ENCODE assay signal across 8 mouse cellular contexts in genomic region chr4:82508281-82508687, GRCm38 (mm10).
A peak's percentile ranks its signal among the peaks of the same experiment; 100 is the strongest.
DNase-seq lines count a peak whose midpoint lies in the region; ATAC-seq and TF ChIP-seq lines count a peak whose summit lies in the region.

No protein-coding gene starts in this region.

- peaks cover 14% of the 10 kb centered on the region; the same call in 1 of the 2 replicates for H3K4me1 ChIP-seq in lung, postnatal 0 days (ENCODE audit: insufficient read depth, low read depth, low read length)
- peaks cover 50% of the 10 kb centered on the region for H3K4me1 ChIP-seq in heart, embryonic 10.5 days
- H3K4me1 ChIP-seq in midbrain, embryonic 15.5 days = peaks cover 40% of the 10 kb centered on the region

- 0 out of 2 replicates have a peak, but pooled peaks have one; percentile 31 for TF ChIP-seq EP300 in lung, postnatal 0 days (IDR thresholded peaks at IDR 0.05)

- no peak for DNase-seq in lung, postnatal 0 days (ENCODE audit: low spot score)
- no peak for DNase-seq in lung, postnatal 25 days (ENCODE audit: low spot score)
- peak; percentile 73 for DNase-seq in heart, embryonic 10.5 days (ENCODE audit: low spot score)
- DNase-seq in kidney, adult 9 months = peak; percentile 78
- DNase-seq in ovary, postnatal 14 days (ENCODE audit: low spot score) = no peak
- no peak for DNase-seq in right cerebral cortex, adult 18-20 months
- DNase-seq in urinary bladder, postnatal 36 days (ENCODE audit: low spot score in 2 of 2) = no peak

- H3K4me3 ChIP-seq in lung, postnatal 0 days (ENCODE audit: low read depth, low read length) = peak overlapping the region; percentile 81
- peak overlapping the region; percentile 93 for H3K4me3 ChIP-seq in heart, embryonic 10.5 days
- peak overlapping the region; percentile 72 for H3K4me3 ChIP-seq in midbrain, embryonic 15.5 days

- peak overlapping the region; percentile 99 for H3K27ac ChIP-seq in lung, postnatal 0 days (ENCODE audit: low read length)
- H3K27ac ChIP-seq in heart, embryonic 10.5 days = peak overlapping the region; percentile 99
- H3K27ac ChIP-seq in midbrain, embryonic 15.5 days = peak overlapping the region; percentile 96

- peak overlapping the region; percentile 93; the same call in 1 of the 2 replicates for H3K9ac ChIP-seq in lung, postnatal 0 days (replicated peaks; ENCODE audit: low read depth)
- peak overlapping the region; percentile 31; the same call in 1 of the 2 replicates for H3K9ac ChIP-seq in midbrain, embryonic 15.5 days

- peak overlapping the region; percentile 89 for H3K4me2 ChIP-seq in lung, postnatal 0 days (replicated peaks; ENCODE audit: low read depth, low read length)
- peak overlapping the region; percentile 100 for H3K4me2 ChIP-seq in midbrain, embryonic 15.5 days

- ATAC-seq in lung, postnatal 0 days = no peak
- no peak for ATAC-seq in midbrain, embryonic 15.5 days (replicated peaks)

- WGBS in lung, postnatal 0 days = 7% methylated on average over 7 of the region's 7 CpGs
- 6% methylated on average over 7 of the region's 7 CpGs for WGBS in heart, embryonic 10.5 days
- 10% methylated on average over 7 of the region's 7 CpGs for WGBS in midbrain, embryonic 15.5 days

- H3K9me3 ChIP-seq in lung, postnatal 0 days (ENCODE audit: low read length) = no peaks in the 10 kb centered on the region
- no peaks in the 10 kb centered on the region for H3K9me3 ChIP-seq in heart, embryonic 10.5 days
- H3K9me3 ChIP-seq in midbrain, embryonic 15.5 days = no peaks in the 10 kb centered on the region

- TF ChIP-seq CTCF in lung, postnatal 0 days (IDR thresholded peaks at IDR 0.05) = no peak

- H3K27me3 ChIP-seq in lung, postnatal 0 days (replicated peaks; ENCODE audit: insufficient read depth, low read length) = no peaks in the 10 kb centered on the region
- H3K27me3 ChIP-seq in heart, embryonic 10.5 days (ENCODE audit: insufficient read depth, poor library complexity, severe bottlenecking) = no peaks in the 10 kb centered on the region
- H3K27me3 ChIP-seq in midbrain, embryonic 15.5 days (replicated peaks) = 0 out of 2 replicates have a peak, but pooled peaks cover 3% of the 10 kb centered on the region

- no peaks in the 10 kb centered on the region for H3K36me3 ChIP-seq in lung, postnatal 0 days (ENCODE audit: insufficient read depth, low read length)
- no peaks in the 10 kb centered on the region for H3K36me3 ChIP-seq in heart, embryonic 10.5 days
- no peaks in the 10 kb centered on the region for H3K36me3 ChIP-seq in midbrain, embryonic 15.5 days (replicated peaks)

Comparison
In these comparisons a context has a peak if more than half of its experiments do, and no peak if none do; other contexts are left out.
1. DNase-seq: peak in heart, embryonic 10.5 days (single experiment) and kidney, adult 9 months (single experiment); none in lung, postnatal 0 days (single experiment), lung, postnatal 25 days (single experiment), ovary, postnatal 14 days (single experiment), right cerebral cortex, adult 18-20 months (single experiment) and urinary bladder, postnatal 36 days (0 of 2).
2. Peak in every context shown above with its lines, with median percentiles within 50 percentile points of each other: H3K27ac ChIP-seq and H3K4me3 ChIP-seq.